Mouse (Mus musculus) kidney, adult 9 months (tissue): Measurements from ENCODE around the gene Tmco5.
"Not testable (repeated sequence)": the region's sequence is repeated elsewhere in the genome, so short reads cannot be mapped to it uniquely, and the experiment has no call there.

ENCODE experiments used
- DNase-seq: peaks from one replicate; pipeline ENCODE4 v3.0.0; 2022

Gene Tmco5

GRCm38 (mm10) chr2:116923684-116924083 lies 45.2 kb downstream of the Tmco5 start:
- DNase-seq, result no peak

- no peak for DNase-seq
Observed at GRCm38 (mm10) chr2:116924292-116924691, 45.8 kb downstream of the Tmco5 start.

GRCm38 (mm10) chr2:116925230-116925629 lies 46.7 kb downstream of the Tmco5 start:
- no peak for DNase-seq

DNA sequence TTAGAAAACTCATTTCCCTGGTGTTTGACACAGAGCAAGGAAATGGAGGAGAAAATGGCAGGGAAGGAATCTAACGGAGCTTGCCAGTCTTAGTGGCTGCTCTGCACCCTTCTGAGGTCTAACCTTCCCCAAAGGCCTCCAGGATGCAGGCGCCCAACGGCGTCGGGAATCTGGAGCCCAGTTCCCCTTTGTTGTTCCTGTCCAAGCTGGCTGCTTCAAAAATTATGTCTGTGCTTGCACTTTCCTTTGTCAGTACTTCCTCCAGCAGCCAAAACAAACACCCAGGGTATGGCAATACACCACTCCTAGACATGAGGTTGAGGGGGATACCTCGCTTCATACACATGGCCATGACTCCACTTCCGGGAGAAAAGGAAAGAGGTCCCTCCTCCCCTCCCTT lies 53.7 kb downstream of the Tmco5 start:
- no peak for DNase-seq

DNA sequence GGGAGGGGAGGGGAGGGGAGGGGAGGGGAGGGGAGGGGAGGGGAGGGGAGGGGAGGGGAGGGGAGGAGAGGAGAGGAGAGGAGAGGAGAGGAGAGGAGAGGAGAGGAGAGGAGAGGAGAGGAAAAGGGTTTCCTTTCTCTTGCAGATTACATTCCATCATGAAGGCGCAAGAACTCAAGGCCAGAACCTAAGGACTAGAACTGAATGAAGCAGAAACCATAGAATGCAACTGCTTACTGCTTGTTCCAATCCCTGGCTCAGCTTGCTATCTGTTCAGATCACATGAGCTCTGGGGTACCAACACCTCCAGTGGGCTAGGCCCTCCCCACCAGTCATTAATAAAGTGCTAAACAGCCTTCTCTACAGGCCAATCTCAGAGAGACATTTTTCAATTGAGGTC lies 55.7 kb downstream of the Tmco5 start:
- DNase-seq, result not testable (repeated sequence)

- no peak for DNase-seq
Observed at GRCm38 (mm10) chr2:116934776-116935175, 56.3 kb downstream of the Tmco5 start.

- no peak for DNase-seq
Observed at GRCm38 (mm10) chr2:116936371-116936770, 57.9 kb downstream of the Tmco5 start.

GRCm38 (mm10) chr2:116937166-116937565 lies 58.7 kb downstream of the Tmco5 start:
- no peak for DNase-seq

DNA sequence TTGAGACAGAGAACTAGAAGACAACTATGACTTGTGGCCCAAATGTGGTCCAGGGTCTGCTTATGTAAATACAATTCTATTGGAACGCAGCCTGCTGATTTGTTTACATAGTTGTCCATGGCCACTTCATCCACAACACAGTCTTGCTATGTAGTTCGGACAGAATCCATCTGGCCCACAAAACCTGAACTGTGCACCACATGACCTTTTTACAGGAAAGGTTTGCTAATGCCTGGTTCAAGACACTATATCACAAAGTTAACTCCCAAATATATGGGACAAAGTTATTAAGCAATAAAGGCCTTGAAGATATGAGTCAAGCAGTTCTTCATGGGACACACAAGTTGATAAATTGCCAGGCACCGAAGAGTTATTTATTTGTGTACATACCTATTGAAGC lies 63.3 kb downstream of the Tmco5 start:
- DNase-seq, result no peak
